Mouse (Mus musculus) limb, embryonic 15.5 days (tissue): ENCODE data around the gene Tmem50a. TPM values are rescaled to one million over a fixed set of nuclear protein-coding genes. Genes with fewer than 3 reads are reported as not detected.

Experiments
- ATAC-seq: fragments of 200-750 bp; cut with Nextera tagmentation; 2 replicates; pipeline ENCODE4 v1.8.0; 2017; ENCODE audit warnings: low read depth, moderate TSS enrichment; ENCODE audit not compliant: insufficient number of reproducible peaks, low FRiP score, low TSS enrichment
- H3K27ac ChIP-seq: fragments of 300-500 bp; sonication (generic); 2 replicates; pipeline ENCODE4 v1.5.1; 2015; ENCODE audit warnings: moderate library complexity, mild to moderate bottlenecking, inconsistent platforms
- H3K27me3 ChIP-seq: fragments of 300-500 bp; sonication (generic); 2 replicates; pipeline ENCODE4 v1.6.1; 2015; ENCODE audit warnings: inconsistent platforms
- H3K36me3 ChIP-seq: fragments of 300-500 bp; sonication (generic); 2 replicates; pipeline ENCODE4 v1.6.1; 2015; ENCODE audit warnings: inconsistent platforms
- H3K4me1 ChIP-seq: fragments of 300-500 bp; sonication (generic); 2 replicates; pipeline ENCODE4 v1.6.1; 2015; ENCODE audit warnings: inconsistent platforms
- H3K4me2 ChIP-seq: fragments of 300-500 bp; sonication (generic); 2 replicates; pipeline ENCODE4 v1.6.1; 2015; ENCODE audit warnings: mild to moderate bottlenecking, inconsistent platforms
- H3K4me3 ChIP-seq: fragments of 300-500 bp; sonication (generic); 2 replicates; pipeline ENCODE4 v1.5.1; 2015; ENCODE audit warnings: mild to moderate bottlenecking, inconsistent platforms
- H3K9ac ChIP-seq: fragments of 300-500 bp; sonication (generic); 2 replicates; pipeline ENCODE4 v1.6.1; 2015; ENCODE audit warnings: inconsistent platforms
- H3K9me3 ChIP-seq: fragments of 300-500 bp; sonication (generic); 2 replicates; pipeline ENCODE4 v1.6.1; 2016; ENCODE audit warnings: inconsistent platforms
- WGBS: fragments of 180-500 bp; shearing (Covaris S2); methylation state at CpG from one replicate; pipeline ENCODE4 v1.1.7; 2015; 5-methylcytosine and 5-hydroxymethylcytosine counted together
- polyA plus RNA-seq: library from polyadenylated mRNA; unstranded; fragments of >200 nt; fragmentation: Nextera tagmentation; extraction: Ambion mirVana; gene quantifications from 2 replicates; pipeline ENCODE4 v1.2.1, GENCODE M21; 2015

Gene Tmem50a
- polyA plus RNA-seq, 1 experiment from 2014 or later: 193 TPM

DNA sequence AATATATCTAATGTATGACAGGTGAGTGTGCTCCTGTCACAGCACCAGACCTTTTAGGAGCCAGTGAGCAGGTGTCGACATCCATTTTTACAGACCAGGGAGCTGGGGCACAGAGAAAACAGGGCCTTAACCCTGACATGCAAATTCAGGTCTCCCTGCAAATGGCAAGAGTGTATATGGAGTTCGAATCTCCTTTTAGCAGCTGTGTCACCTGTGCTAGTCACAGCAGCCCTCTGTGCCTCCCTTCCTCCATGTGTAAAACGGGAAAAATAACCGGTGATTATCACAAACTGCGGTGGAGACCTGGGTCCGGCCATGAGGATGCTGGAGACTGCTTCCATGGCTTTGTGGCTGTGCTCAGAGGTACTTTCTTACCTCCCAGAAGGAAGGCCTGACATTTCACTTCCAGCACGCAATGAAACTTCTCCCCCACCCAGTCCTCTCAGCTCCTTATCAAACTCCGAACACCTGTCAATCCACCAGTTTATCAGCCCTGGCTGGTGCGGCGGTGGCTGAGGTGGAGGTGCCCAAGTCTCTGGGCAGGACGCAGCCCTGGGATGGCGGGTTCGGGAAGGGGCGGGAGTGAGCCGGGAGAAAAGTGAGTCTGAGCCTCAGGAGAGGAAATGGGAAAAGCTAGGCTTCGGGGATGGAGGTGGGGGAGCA lies 45.6 kb downstream of the Tmem50a start:
- Histone ChIP-seq H3K9ac (peak overlapping the region; percentile 17; the same call in 1 of the 2 replicates), H3K27me3 (peaks cover 28% of the 10 kb centered on the region), H3K9me3 (no peaks in the 10 kb centered on the region), H3K4me3 (no peak overlapping the region), H3K4me2 (peak overlapping the region; percentile 31), H3K4me1 (peaks cover 19% of the 10 kb centered on the region), H3K36me3 (no peaks in the 10 kb centered on the region), H3K27ac (no peak overlapping the region)
- 5% methylated on average over 16 of the region's 16 CpGs for WGBS
- ATAC-seq: no peak

DNA sequence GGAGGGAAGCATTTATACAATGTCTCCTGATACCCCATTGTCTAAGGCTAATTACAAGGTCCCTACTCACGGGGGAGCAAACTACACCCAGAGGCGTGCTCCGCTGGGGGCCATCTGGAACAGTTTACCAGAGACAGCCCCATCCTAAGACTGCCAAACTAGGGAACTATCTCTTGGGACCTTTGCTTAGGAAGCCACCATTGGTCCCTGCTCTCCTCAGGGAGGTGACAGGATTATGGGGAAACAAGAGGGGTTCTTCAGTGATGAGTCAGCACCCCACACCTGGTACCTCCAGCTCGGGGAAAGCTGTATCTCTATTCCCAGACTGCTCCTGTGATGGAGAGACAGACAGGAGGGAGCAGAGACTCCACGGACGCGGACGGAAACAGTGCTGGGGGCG lies 46.3 kb downstream of the Tmem50a start:
- ATAC-seq: no peak
- no peak overlapping the region for H3K4me2 ChIP-seq
- no peak overlapping the region for H3K27ac ChIP-seq
- peaks cover 19% of the 10 kb centered on the region for H3K4me1 ChIP-seq
- H3K27me3 ChIP-seq: peaks cover 28% of the 10 kb centered on the region
- no peaks in the 10 kb centered on the region for H3K9me3 ChIP-seq
- no peaks in the 10 kb centered on the region for H3K36me3 ChIP-seq
- H3K4me3 ChIP-seq: no peak overlapping the region
- WGBS: 21% methylated on average over 9 of the region's 9 CpGs
- no peak overlapping the region for H3K9ac ChIP-seq

DNA sequence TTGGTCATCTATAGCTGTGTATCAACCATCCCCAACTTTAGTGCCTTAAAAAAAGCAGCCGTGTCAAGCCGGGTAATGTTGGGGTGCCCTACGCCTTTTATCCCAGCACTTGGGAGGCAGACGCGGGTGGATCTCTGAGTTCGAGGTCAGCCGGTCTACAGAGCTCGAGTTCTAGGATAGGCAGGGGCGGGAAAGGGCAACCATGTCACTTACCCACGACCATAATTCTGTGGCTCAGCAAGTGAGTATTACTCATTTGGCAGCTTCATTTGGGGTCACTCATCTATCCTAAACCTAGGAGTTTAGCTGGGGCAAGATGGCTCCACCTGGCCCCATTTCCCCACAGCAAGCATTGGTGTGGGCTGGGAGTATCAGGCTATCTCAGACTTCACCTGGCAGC lies 46.8 kb downstream of the Tmem50a start:
- no peak overlapping the region for H3K4me2 ChIP-seq
- no peaks in the 10 kb centered on the region for H3K9me3 ChIP-seq
- peaks cover 19% of the 10 kb centered on the region for H3K4me1 ChIP-seq
- WGBS: 88% methylated on average over 10 of the region's 10 CpGs
- H3K27ac ChIP-seq: no peak overlapping the region
- no peak overlapping the region for H3K9ac ChIP-seq
- no peaks in the 10 kb centered on the region for H3K36me3 ChIP-seq
- no peak for ATAC-seq
- H3K4me3 ChIP-seq: no peak overlapping the region
- H3K27me3 ChIP-seq: peaks cover 28% of the 10 kb centered on the region

DNA sequence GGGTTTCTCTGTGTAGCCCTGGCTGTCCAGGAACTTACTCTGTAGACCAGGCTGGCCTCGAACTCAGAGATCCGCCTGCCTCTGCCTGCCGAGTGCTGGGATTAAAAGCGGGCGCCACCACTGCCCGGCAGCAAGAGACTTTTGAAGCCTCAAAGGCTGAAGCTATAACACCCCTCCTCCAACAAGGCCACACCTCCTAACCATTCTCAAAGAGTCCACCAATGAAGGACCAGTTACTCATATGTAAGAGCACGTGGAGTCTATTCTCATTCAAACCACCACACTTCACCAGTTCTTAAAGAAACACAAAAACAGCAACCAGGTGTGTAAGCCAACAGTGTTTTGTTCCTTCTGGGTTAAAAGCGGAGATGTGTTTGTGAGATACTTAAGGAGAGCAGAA lies 47.2 kb downstream of the Tmem50a start:
- Histone ChIP-seq H3K36me3 (no peaks in the 10 kb centered on the region), H3K9ac (no peak overlapping the region), H3K4me1 (peaks cover 19% of the 10 kb centered on the region), H3K27me3 (peaks cover 28% of the 10 kb centered on the region), H3K4me3 (no peak overlapping the region), H3K27ac (no peak overlapping the region), H3K9me3 (no peaks in the 10 kb centered on the region), H3K4me2 (no peak overlapping the region)
- 85% methylated on average over 8 of the region's 8 CpGs for WGBS
- no peak for ATAC-seq

DNA sequence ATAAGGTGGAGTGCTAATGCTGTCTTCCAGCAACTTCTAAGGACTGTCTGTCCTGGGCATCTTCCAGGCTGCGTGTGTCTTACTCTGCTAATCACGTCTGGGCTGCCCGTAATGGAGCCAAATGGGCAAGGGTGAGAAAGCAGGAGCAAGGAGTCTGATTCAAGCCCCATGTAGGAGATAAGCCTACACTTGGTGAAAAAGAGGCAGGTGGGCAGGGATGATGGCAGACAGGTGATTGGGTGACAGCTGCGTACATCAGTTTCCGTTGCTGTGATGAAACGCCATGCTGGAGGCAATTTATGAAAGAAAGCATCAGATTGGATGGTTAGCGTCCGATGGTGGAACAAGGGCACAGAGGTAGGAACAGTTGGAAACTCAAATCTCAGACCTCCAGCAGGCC lies 47.6 kb downstream of the Tmem50a start:
- Histone ChIP-seq H3K4me2 (no peak overlapping the region), H3K27me3 (peaks cover 28% of the 10 kb centered on the region), H3K4me1 (peaks cover 19% of the 10 kb centered on the region), H3K4me3 (no peak overlapping the region), H3K9ac (no peak overlapping the region), H3K27ac (no peak overlapping the region), H3K9me3 (no peaks in the 10 kb centered on the region), H3K36me3 (no peaks in the 10 kb centered on the region)
- WGBS: 91% methylated on average over 8 of the region's 8 CpGs
- no peak for ATAC-seq

DNA sequence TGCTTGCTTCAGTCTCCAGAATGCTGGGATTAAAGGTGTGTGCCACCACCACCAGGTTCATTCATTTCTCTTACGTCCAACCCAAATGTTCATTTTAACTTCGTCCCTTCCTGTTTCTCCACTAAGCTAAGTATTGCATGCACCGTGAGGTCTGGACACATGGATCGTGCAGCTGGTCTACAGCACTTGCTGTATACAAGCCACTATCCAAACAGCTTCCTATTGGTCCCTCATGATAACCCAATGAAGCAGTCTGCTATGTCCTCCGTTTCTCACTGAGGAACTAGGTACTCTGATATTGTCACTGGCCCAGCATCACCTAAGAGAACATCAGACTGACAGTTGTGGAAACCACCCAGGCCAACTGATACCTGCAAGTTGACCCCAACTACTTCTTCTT lies 49.0 kb downstream of the Tmem50a start:
- Histone ChIP-seq H3K9me3 (no peaks in the 10 kb centered on the region), H3K9ac (no peak overlapping the region), H3K4me3 (no peak overlapping the region), H3K36me3 (no peaks in the 10 kb centered on the region), H3K27me3 (peaks cover 26% of the 10 kb centered on the region), H3K27ac (no peak overlapping the region), H3K4me1 (peaks cover 19% of the 10 kb centered on the region), H3K4me2 (no peak overlapping the region)
- ATAC-seq: no peak
- WGBS: 89% methylated on average over 5 of the region's 5 CpGs

DNA sequence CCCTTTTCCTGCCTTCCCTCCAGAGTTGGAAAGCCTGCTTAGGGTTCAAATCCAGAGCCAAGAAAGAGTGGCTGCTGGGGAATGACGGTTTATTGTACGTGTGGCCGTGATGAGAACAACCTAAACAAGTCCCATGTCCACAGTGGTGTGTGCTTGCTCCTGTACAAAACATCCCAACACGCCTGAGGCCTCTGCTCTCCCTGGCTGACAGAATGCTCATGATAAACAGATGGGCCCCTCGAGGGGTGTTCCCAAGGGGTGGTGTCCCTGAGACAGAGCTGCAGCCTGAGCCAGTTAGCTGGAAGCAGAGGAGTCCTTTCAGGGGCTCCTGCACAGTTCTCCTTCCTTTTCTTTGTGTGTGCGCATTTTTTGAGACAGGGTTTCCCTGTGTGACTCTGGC lies 49.5 kb downstream of the Tmem50a start:
- no peak for ATAC-seq
- Histone ChIP-seq H3K4me2 (no peak overlapping the region), H3K9ac (no peak overlapping the region), H3K27ac (no peak overlapping the region), H3K27me3 (peaks cover 22% of the 10 kb centered on the region), H3K4me3 (no peak overlapping the region), H3K4me1 (peaks cover 19% of the 10 kb centered on the region), H3K36me3 (no peaks in the 10 kb centered on the region), H3K9me3 (no peaks in the 10 kb centered on the region)
- WGBS: 56% methylated on average over 6 of the region's 6 CpGs

DNA sequence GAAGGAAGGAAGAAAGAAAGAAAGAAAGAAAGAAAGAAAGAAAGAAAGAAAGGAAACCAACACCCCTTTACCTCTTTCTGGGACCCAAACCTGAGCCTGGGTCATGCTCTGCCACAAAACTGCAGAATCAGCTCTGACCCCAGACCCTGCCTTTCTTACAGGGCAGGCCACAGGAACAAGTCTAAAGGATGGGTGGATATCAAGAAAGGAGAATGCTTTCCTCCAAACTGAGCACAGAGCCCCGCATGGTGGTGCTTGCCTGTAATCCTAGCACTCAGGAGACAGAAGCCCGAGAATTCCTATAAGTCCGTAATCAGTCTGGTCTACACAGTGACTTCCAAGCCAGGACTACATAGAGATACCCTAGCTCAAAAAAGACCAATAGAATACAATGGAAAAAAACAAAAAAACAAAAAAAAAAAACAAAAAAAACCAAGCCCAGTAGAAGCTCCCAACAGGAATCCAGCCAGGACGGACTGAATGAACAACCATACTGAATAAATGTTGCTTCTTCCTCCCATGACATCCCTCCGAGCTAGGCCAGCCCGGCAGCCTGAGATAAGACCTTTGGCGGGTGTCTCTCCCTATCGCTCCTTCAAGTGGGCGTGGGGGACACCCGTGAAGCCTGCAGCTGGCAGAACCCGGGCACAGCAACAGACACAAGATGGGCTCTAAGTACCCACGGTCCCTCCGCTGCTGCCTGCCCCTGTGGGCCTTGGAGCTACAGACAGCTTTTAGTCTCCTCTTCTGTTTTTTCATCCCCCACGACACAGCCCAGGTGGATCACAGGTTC lies 50.7 kb downstream of the Tmem50a start, which contains the start of gene Rhd:
Rhd (plus strand) TSS at position 600 of the 793 bp plus-strand sequence.
- 72% methylated on average over 14 of the region's 14 CpGs for WGBS
- Histone ChIP-seq H3K4me3 (no peak within 1 kb of the TSS), H3K36me3 (no peaks in the 10 kb centered on the region), H3K9ac (no peak within 1 kb of the TSS), H3K27me3 (peaks cover 10% of the 10 kb centered on the region), H3K9me3 (no peaks in the 10 kb centered on the region), H3K4me1 (peaks cover 9% of the 10 kb centered on the region), H3K4me2 (no peak within 1 kb of the TSS), H3K27ac (no peak within 1 kb of the TSS)
- ATAC-seq: no peak

DNA sequence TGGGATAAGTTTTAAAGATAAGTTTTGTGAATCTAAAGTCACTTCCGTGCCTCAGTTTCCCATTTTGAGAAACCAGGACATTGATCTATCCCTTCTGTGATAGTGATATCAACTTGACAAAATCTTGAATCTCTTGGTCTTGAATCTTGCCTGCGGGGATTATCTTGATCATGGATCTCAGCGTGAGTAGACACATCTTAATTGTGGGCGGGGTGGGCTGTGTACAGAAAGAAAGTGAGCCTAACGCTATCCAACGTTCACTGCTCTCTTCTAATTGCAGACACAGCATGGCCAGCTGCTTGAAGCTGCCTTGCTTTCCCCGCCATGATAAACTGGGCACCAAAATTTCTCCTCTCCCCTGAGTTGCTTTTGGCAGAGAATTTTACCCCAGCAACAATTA lies 51.8 kb downstream of the Tmem50a start:
- no peaks in the 10 kb centered on the region for H3K27me3 ChIP-seq
- WGBS: 69% methylated on average over 7 of the region's 7 CpGs
- no peak overlapping the region for H3K27ac ChIP-seq
- no peak overlapping the region for H3K9ac ChIP-seq
- H3K4me2 ChIP-seq: no peak overlapping the region
- H3K9me3 ChIP-seq: no peaks in the 10 kb centered on the region
- no peaks in the 10 kb centered on the region for H3K36me3 ChIP-seq
- ATAC-seq: no peak
- H3K4me3 ChIP-seq: no peak overlapping the region
- peaks cover 5% of the 10 kb centered on the region; the same call in 1 of the 2 replicates for H3K4me1 ChIP-seq

DNA sequence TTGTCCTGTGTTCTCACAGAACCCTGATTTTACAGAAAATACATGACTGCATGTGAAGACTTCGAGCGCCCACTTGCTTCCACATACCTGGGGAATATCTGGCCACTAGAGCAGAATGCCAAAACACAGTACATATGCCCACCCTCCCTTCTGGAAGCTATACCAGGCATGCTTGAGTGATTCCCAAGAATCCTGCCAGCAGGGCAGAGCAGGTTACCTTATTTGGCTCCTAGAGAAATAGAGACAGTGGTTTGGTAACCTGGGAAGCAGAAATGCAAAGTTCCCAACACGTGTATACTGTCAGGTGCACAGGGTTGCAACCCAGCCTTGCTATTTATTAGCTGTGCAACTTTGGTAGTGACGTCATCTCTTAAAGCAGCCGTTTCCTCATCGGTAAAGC lies 52.9 kb downstream of the Tmem50a start:
- no peak for ATAC-seq
- H3K4me3 ChIP-seq: no peak overlapping the region
- H3K27ac ChIP-seq: no peak overlapping the region
- H3K9me3 ChIP-seq: no peaks in the 10 kb centered on the region
- peaks cover 5% of the 10 kb centered on the region for H3K4me1 ChIP-seq
- no peak overlapping the region for H3K9ac ChIP-seq
- no peaks in the 10 kb centered on the region for H3K36me3 ChIP-seq
- H3K4me2 ChIP-seq: no peak overlapping the region
- no peaks in the 10 kb centered on the region for H3K27me3 ChIP-seq
- WGBS: 70% methylated on average over 6 of the region's 6 CpGs

DNA sequence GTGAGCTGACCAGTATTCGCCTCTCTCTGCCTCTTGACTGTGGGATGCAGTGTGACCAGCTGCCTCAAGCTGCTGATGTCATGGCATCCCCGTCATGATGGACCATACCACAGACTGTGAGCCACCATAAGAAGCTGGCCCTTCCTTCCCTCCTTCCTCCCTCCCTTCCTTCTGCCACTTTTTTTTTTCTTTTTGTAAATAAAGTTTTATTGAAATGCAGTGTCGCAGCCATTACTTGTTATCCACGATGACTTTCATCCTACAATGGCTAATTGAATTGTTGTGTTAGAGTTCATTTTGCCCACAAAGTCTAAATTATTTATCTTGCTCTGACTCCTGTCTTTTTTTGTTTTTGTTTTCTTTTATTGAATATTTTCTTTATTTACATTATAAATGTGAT lies 56.3 kb downstream of the Tmem50a start:
- ATAC-seq: no peak
- H3K9me3 ChIP-seq: no peaks in the 10 kb centered on the region
- H3K27ac ChIP-seq: no peak overlapping the region
- H3K4me2 ChIP-seq: no peak overlapping the region
- peaks cover 12% of the 10 kb centered on the region; the same call in 1 of the 2 replicates for H3K4me1 ChIP-seq
- H3K4me3 ChIP-seq: no peak overlapping the region
- H3K36me3 ChIP-seq: no peaks in the 10 kb centered on the region
- WGBS: 86% methylated on average over 4 of the region's 4 CpGs
- peaks cover 4% of the 10 kb centered on the region; the same call in 1 of the 2 replicates for H3K27me3 ChIP-seq
- H3K9ac ChIP-seq: no peak overlapping the region

DNA sequence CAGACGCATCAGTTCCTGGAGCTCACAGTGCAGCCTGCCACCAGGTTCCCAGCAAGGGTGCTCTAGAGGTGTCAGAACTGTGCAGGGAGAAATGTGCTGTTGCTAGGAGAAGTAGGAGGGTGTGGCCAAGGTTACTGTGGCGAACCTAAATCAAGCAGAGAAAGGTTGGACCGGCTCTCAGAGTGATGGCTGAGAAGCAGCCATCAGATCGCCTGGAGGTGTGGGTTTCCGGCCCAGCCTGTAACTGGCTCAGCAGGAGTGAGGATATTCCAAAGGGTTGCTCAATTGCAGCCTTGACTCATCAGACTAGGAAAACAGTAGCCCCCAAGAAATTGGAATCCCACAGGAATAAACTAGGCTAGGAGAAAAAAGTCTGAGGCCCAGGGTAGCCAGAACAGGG lies 58.3 kb downstream of the Tmem50a start:
- Histone ChIP-seq H3K36me3 (no peaks in the 10 kb centered on the region), H3K4me2 (no peak overlapping the region), H3K27me3 (peaks cover 4% of the 10 kb centered on the region; the same call in 1 of the 2 replicates), H3K9me3 (no peaks in the 10 kb centered on the region), H3K4me1 (peaks cover 18% of the 10 kb centered on the region), H3K4me3 (no peak overlapping the region), H3K9ac (no peak overlapping the region), H3K27ac (peak overlapping the region; percentile 38; the same call in 1 of the 2 replicates)
- 27% methylated on average over 5 of the region's 5 CpGs for WGBS
- ATAC-seq: no peak
